Mouse (Mus musculus) neural tube, embryonic 14.5 days (tissue): ENCODE results near the gene Clpx. TPM values are rescaled to one million over a fixed set of nuclear protein-coding genes. Genes with fewer than 3 reads are reported as not detected.
"Not testable (repeated sequence)": the region's sequence is repeated elsewhere in the genome, so short reads cannot be mapped to it uniquely, and the experiment has no call there.

Experiments
- ATAC-seq: fragments of 200-750 bp; cut with Nextera tagmentation; 2 replicates; pipeline ENCODE4 v1.8.0; 2017; ENCODE audit warnings: low read depth, mild to moderate bottlenecking, moderate TSS enrichment, moderate library complexity
- H3K27ac ChIP-seq: fragments of 300-500 bp; sonication (generic); 2 replicates; pipeline ENCODE4 v1.5.1; 2014; ENCODE audit warnings: low read depth, mild to moderate bottlenecking, control low read depth, low read length, moderate library complexity, mixed read lengths
- H3K27me3 ChIP-seq: fragments of 300-500 bp; sonication (generic); 2 replicates; pipeline ENCODE4 v1.6.1; 2014; ENCODE audit warnings: low read length; ENCODE audit not compliant: control insufficient read depth, insufficient read depth
- H3K36me3 ChIP-seq: fragments of 300-500 bp; sonication (generic); 2 replicates; pipeline ENCODE4 v1.6.1; 2014; ENCODE audit warnings: low read length, mixed read lengths; ENCODE audit not compliant: control insufficient read depth, insufficient read depth
- H3K4me1 ChIP-seq: fragments of 300-500 bp; sonication (generic); 2 replicates; pipeline ENCODE4 v1.6.1; 2014; ENCODE audit warnings: low read length; ENCODE audit not compliant: control insufficient read depth, insufficient read depth
- H3K4me2 ChIP-seq: fragments of 300-500 bp; sonication (generic); 2 replicates; pipeline ENCODE4 v1.6.1; 2014; ENCODE audit warnings: mild to moderate bottlenecking, low read depth, low read length, control low read depth
- H3K4me3 ChIP-seq: fragments of 300-500 bp; sonication (generic); 2 replicates; pipeline ENCODE4 v1.5.1; 2014; ENCODE audit warnings: low read depth, low read length, control low read depth, mixed read lengths
- H3K9ac ChIP-seq: fragments of 300-500 bp; sonication (generic); replicated peaks from 2 replicates; pipeline ENCODE4 v1.6.1; 2014; ENCODE audit warnings: low read depth, mild to moderate bottlenecking, control low read depth, low read length, mixed read lengths
- H3K9me3 ChIP-seq: fragments of 300-500 bp; sonication (generic); 2 replicates; pipeline ENCODE4 v1.6.1; 2016; ENCODE audit warnings: low read length; ENCODE audit not compliant: control insufficient read depth
- WGBS: fragments of 180-500 bp; shearing (Covaris S2); extraction: QIAGEN DNeasy Blood & Tissue Kit; methylation state at CpG from one replicate; pipeline ENCODE4 v1.1.7; 2014; 5-methylcytosine and 5-hydroxymethylcytosine counted together
- polyA plus RNA-seq: library from polyadenylated mRNA; unstranded; fragments of >200 nt; fragmentation: Nextera tagmentation; extraction: Ambion mirVana; gene quantifications from 2 replicates; pipeline ENCODE4 v1.2.1, GENCODE M21; 2014

Gene Clpx
- polyA plus RNA-seq, 1 experiment from 2014 or later = 40.5 TPM

- Histone ChIP-seq H3K4me3 (no peak overlapping the region), H3K27me3 (no peaks in the 10 kb centered on the region), H3K36me3 (peaks cover 46% of the 10 kb centered on the region), H3K27ac (no peak overlapping the region), H3K9me3 (no peaks in the 10 kb centered on the region), H3K4me2 (no peak overlapping the region), H3K4me1 (no peaks in the 10 kb centered on the region), H3K9ac (no peak overlapping the region)
- no peak for ATAC-seq
These were observed 31.9 kb downstream of the Clpx start for GRCm38 (mm10) chr9:65325971-65326370.

- Histone ChIP-seq H3K4me2 (no peak overlapping the region), H3K27ac (no peak overlapping the region), H3K9ac (no peak overlapping the region), H3K4me3 (no peak overlapping the region), H3K27me3 (no peaks in the 10 kb centered on the region), H3K9me3 (no peaks in the 10 kb centered on the region), H3K36me3 (peaks cover 38% of the 10 kb centered on the region), H3K4me1 (no peaks in the 10 kb centered on the region)
- ATAC-seq = no peak
- WGBS = 85% methylated on average over 2 of the region's 2 CpGs
These were observed 33.3 kb downstream of the Clpx start for GRCm38 (mm10) chr9:65327371-65327770.

- no peak overlapping the region for H3K4me3 ChIP-seq
- H3K4me1 ChIP-seq = no peaks in the 10 kb centered on the region
- no peak overlapping the region for H3K4me2 ChIP-seq
- H3K27ac ChIP-seq = no peak overlapping the region
- no peaks in the 10 kb centered on the region for H3K27me3 ChIP-seq
- H3K36me3 ChIP-seq = peaks cover 4% of the 10 kb centered on the region; the same call in 1 of the 2 replicates
- WGBS = 90% methylated on average over 5 of the region's 5 CpGs
- H3K9me3 ChIP-seq = no peaks in the 10 kb centered on the region
- ATAC-seq = no peak
- H3K9ac ChIP-seq = no peak overlapping the region
These were observed 39.9 kb downstream of the Clpx start for GRCm38 (mm10) chr9:65333958-65334357.

GRCm38 (mm10) chr9:65339146-65339545 lies 45.1 kb downstream of the Clpx start:
- H3K9ac ChIP-seq = no peak overlapping the region
- H3K4me3 ChIP-seq = no peak overlapping the region
- no peak overlapping the region for H3K4me2 ChIP-seq
- H3K4me1 ChIP-seq = no peaks in the 10 kb centered on the region
- WGBS = 88% methylated on average over 4 of the region's 4 CpGs
- H3K27ac ChIP-seq = no peak overlapping the region
- H3K9me3 ChIP-seq = no peaks in the 10 kb centered on the region
- no peaks in the 10 kb centered on the region for H3K27me3 ChIP-seq
- ATAC-seq = no peak
- no peaks in the 10 kb centered on the region for H3K36me3 ChIP-seq

GRCm38 (mm10) chr9:65340414-65340813 lies 46.4 kb downstream of the Clpx start:
- no peak for ATAC-seq
- 93% methylated on average over 2 of the region's 2 CpGs for WGBS
- H3K9ac ChIP-seq = no peak overlapping the region

GRCm38 (mm10) chr9:65345439-65345838 lies 51.4 kb downstream of the Clpx start:
- not testable (repeated sequence) for H3K36me3 ChIP-seq, H3K9me3 ChIP-seq, H3K27me3 ChIP-seq
- peak overlapping the region; percentile 95; the same call in 1 of the 2 replicates for H3K9ac ChIP-seq
- H3K4me3 ChIP-seq = peak overlapping the region; percentile 98
- ATAC-seq = peak; percentile 49; the same call in 1 of the 2 replicates
- 50% methylated on average over 11 of the region's 11 CpGs for WGBS
- peak overlapping the region; percentile 88 for H3K27ac ChIP-seq
- H3K4me1 ChIP-seq = peaks cover 12% of the 10 kb centered on the region
- H3K4me2 ChIP-seq = peak overlapping the region; percentile 92

More at GRCm38 (mm10) chr9:65340414-65340813, 46.4 kb downstream of the Clpx start:
- H3K27ac ChIP-seq = no peak overlapping the region
- no peak overlapping the region for H3K4me3 ChIP-seq
- H3K4me1 ChIP-seq = no peaks in the 10 kb centered on the region
- H3K36me3 ChIP-seq = no peaks in the 10 kb centered on the region
- no peaks in the 10 kb centered on the region for H3K9me3 ChIP-seq
- no peaks in the 10 kb centered on the region for H3K27me3 ChIP-seq
- H3K4me2 ChIP-seq = no peak overlapping the region

GRCm38 (mm10) chr9:65345854-65346475 lies 51.9 kb downstream of the Clpx start, which contains the start of gene Pdcd7:
Pdcd7 (plus strand) TSS chr9:65346104.
- H3K27ac ChIP-seq = peak within 1 kb of the TSS; percentile 88
- no peaks in the 10 kb centered on the region for H3K9me3 ChIP-seq
- peak within 1 kb of the TSS; percentile 92 for H3K4me2 ChIP-seq
- peak within 1 kb of the TSS; percentile 98 for H3K4me3 ChIP-seq
- under 1% methylated on average over 44 of the region's 59 CpGs for WGBS
- H3K27me3 ChIP-seq = no peaks in the 10 kb centered on the region; the same call in 1 of the 2 replicates
- ATAC-seq = peak; percentile 98
- H3K36me3 ChIP-seq = no peaks in the 10 kb centered on the region
- H3K4me1 ChIP-seq = peaks cover 12% of the 10 kb centered on the region
- peak within 1 kb of the TSS; percentile 95 for H3K9ac ChIP-seq

- Histone ChIP-seq H3K27ac (peak overlapping the region; percentile 88), H3K27me3 (no peaks in the 10 kb centered on the region; the same call in 1 of the 2 replicates), H3K9me3 (no peaks in the 10 kb centered on the region), H3K36me3 (no peaks in the 10 kb centered on the region), H3K4me3 (peak overlapping the region; percentile 98), H3K4me2 (peak overlapping the region; percentile 92), H3K4me1 (peaks cover 12% of the 10 kb centered on the region), H3K9ac (peak overlapping the region; percentile 95)
- WGBS = under 1% methylated on average over 69 of the region's 77 CpGs
- peak; percentile 72 for ATAC-seq
These were observed 52.5 kb downstream of the Clpx start for GRCm38 (mm10) chr9:65346476-65347111.

- Histone ChIP-seq H3K27me3 (no peaks in the 10 kb centered on the region; the same call in 1 of the 2 replicates), H3K4me3 (peak overlapping the region; percentile 98), H3K9ac (peak overlapping the region; percentile 95), H3K4me2 (peak overlapping the region; percentile 92), H3K36me3 (no peaks in the 10 kb centered on the region), H3K27ac (no peak overlapping the region), H3K4me1 (peaks cover 12% of the 10 kb centered on the region), H3K9me3 (no peaks in the 10 kb centered on the region)
- ATAC-seq = no peak
- 49% methylated on average over 8 of the region's 8 CpGs for WGBS
These were observed 53.2 kb downstream of the Clpx start for GRCm38 (mm10) chr9:65347112-65347850.
